Mouse (Mus musculus): Measurements from ENCODE around the gene Skida1. TPM values are rescaled to one million over a fixed set of nuclear protein-coding genes. Genes with fewer than 3 reads are reported as not detected.
A peak's percentile ranks its signal among the peaks of the same experiment; 100 is the strongest.

Skida1 gene
- polyA plus RNA-seq, 1 experiment from 2014 or later = 10.3 TPM

GRCm38 (mm10) chr2:18033166-18034108 is 15.4 kb downstream of the Skida1 start:
- no peak for ATAC-seq (replicated peaks; ENCODE audit: low FRiP score)
- Histone ChIP-seq H3K9me3 (replicated peaks) (no peaks in the 10 kb centered on the region), H3K27me3 (no peaks in the 10 kb centered on the region), H3K27ac (peak overlapping the region; percentile 83; the same call in 1 of the 2 replicates), H3K4me3 (replicated peaks) (no peak overlapping the region), H3K4me1 (peaks cover 55% of the 10 kb centered on the region), H3K4me2 (no peak overlapping the region), H3K36me3 (no peaks in the 10 kb centered on the region), H3K9ac (no peak overlapping the region)
- WGBS = 60% methylated on average over 10 of the region's 10 CpGs

DNA sequence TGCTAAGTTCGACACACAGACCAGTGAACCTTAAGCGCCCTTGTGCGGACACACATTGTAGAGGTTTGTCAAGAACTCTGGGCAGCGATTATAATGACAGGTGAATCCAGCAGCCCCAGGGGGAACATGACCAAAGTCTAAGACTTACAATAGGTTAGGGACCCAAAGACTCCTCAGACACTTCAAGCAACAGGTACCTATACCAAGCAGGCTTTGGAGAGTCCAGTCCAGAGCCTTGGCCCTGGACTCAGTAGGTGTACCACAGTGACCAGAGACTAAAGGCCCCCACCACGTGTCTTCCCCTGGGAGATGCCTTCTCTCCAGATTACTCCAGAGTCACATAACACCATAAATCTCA is 16.3 kb downstream of the Skida1 start:
- Histone ChIP-seq H3K4me3 (replicated peaks) (no peak overlapping the region), H3K9me3 (replicated peaks) (no peaks in the 10 kb centered on the region), H3K27ac (peak overlapping the region; percentile 83), H3K9ac (no peak overlapping the region), H3K36me3 (no peaks in the 10 kb centered on the region), H3K4me1 (peaks cover 52% of the 10 kb centered on the region), H3K4me2 (peak overlapping the region; percentile 70; the same call in 1 of the 2 replicates), H3K27me3 (no peaks in the 10 kb centered on the region)
- 52% methylated on average over 5 of the region's 5 CpGs for WGBS
- no peak for ATAC-seq (replicated peaks; ENCODE audit: low FRiP score)

DNA sequence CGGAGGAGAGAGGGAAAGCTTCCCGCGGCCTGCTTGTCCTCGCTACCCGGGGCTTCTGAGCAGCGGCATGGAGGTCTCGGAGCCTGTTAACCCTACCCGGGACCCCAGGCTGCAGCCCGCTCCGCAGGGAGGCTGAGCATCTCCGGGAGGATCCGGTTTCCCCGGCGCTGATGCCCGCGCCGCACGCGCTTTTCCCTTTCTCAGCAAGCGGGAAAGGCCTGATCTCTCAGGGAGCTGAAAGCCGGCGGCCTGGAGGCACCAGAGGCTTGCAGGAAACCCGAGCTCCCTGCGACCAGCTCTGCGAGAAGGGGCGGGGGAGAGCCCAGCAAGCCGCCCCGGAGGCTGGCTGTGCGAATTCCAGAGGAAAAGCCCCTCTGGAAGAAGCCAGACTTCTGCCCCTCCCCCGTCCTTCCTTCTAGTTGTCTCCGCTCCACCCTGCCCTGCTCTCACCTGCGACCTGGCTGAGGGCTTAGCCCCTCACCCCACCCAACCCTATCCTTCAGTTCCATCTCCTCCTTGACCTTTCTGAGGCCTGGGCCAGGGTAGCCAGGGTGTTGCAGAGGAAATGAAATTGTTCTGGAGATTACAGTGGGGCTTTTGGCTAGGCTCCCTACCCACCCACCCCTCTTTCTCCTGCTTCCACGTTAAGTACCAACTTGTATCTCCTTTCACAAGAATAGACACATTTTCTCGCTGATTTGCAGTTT is 16.9 kb downstream of the Skida1 start:
- peak overlapping the region; percentile 70 for H3K4me2 ChIP-seq
- H3K4me3 ChIP-seq (replicated peaks) = peak overlapping the region; percentile 37
- H3K36me3 ChIP-seq = no peaks in the 10 kb centered on the region
- 3% methylated on average over 32 of the region's 34 CpGs for WGBS
- H3K27ac ChIP-seq = peak overlapping the region; percentile 83
- H3K27me3 ChIP-seq = no peaks in the 10 kb centered on the region
- ATAC-seq (replicated peaks; ENCODE audit: low FRiP score) = peak; percentile 13
- no peaks in the 10 kb centered on the region for H3K9me3 ChIP-seq (replicated peaks)
- peaks cover 55% of the 10 kb centered on the region for H3K4me1 ChIP-seq
- peak overlapping the region; percentile 59 for H3K9ac ChIP-seq

- Histone ChIP-seq H3K36me3 (no peaks in the 10 kb centered on the region), H3K4me1 (peaks cover 61% of the 10 kb centered on the region), H3K27ac (peak overlapping the region; percentile 83), H3K9ac (peak overlapping the region; percentile 59), H3K4me3 (replicated peaks) (peak overlapping the region; percentile 37), H3K4me2 (peak overlapping the region; percentile 70), H3K27me3 (no peaks in the 10 kb centered on the region), H3K9me3 (replicated peaks) (no peaks in the 10 kb centered on the region)
- no peak for ATAC-seq (replicated peaks; ENCODE audit: low FRiP score)
- 6% methylated on average over 26 of the region's 26 CpGs for WGBS
These were observed 17.5 kb downstream of the Skida1 start for GRCm38 (mm10) chr2:18031271-18031821.

DNA sequence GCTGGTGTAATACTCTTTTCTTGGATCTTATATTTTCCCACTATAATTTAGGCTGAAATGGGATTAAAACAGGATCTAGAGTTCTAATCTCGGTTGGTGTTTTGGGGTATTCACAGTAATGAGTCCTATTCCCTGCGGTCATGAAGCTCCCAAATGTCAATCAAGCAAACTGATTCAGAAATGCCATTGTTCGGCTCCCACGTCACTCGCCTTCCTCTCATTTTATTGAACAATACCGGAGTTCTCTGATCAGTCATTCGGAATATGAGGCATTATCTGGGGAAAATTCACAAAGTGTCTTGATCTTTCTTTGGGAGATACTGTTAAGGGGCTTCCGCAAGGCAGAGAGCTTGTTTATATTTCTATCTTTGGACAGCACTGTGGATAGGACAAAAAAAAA is 18.3 kb downstream of the Skida1 start:
- H3K27ac ChIP-seq = no peak overlapping the region
- H3K4me2 ChIP-seq = peak overlapping the region; percentile 70
- H3K9me3 ChIP-seq (replicated peaks) = no peaks in the 10 kb centered on the region
- no peak overlapping the region for H3K9ac ChIP-seq
- no peak overlapping the region for H3K4me3 ChIP-seq (replicated peaks)
- H3K36me3 ChIP-seq = no peaks in the 10 kb centered on the region
- no peaks in the 10 kb centered on the region for H3K27me3 ChIP-seq
- H3K4me1 ChIP-seq = peaks cover 66% of the 10 kb centered on the region
- no peak for ATAC-seq (replicated peaks; ENCODE audit: low FRiP score)
- WGBS = 55% methylated on average over 8 of the region's 8 CpGs

DNA sequence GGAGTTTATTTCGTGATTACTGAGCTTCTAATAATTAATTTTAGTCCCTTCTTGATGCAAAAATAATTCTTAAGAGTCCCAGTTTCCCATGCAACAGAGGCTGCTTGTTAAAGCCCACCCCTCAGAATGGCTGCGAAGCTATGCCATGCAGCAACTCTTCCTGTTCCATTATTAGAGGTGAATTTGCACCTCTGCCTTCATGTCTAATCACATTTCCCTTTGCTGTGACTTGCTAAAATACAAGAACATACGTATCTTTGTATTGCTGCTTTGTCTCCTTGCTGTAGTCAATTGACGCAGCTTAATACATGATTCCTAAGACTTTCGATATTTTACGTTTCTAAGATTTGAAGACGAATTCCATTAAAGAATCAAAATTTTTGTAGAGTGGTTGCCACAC is 19.2 kb downstream of the Skida1 start:
- H3K27ac ChIP-seq = no peak overlapping the region
- WGBS = 89% methylated on average over 7 of the region's 7 CpGs
- no peak overlapping the region for H3K4me3 ChIP-seq (replicated peaks)
- no peaks in the 10 kb centered on the region for H3K36me3 ChIP-seq
- no peaks in the 10 kb centered on the region for H3K27me3 ChIP-seq
- no peak for ATAC-seq (replicated peaks; ENCODE audit: low FRiP score)
- H3K4me1 ChIP-seq = peaks cover 62% of the 10 kb centered on the region
- no peak overlapping the region for H3K9ac ChIP-seq
- H3K9me3 ChIP-seq (replicated peaks) = no peaks in the 10 kb centered on the region
- no peak overlapping the region for H3K4me2 ChIP-seq

DNA sequence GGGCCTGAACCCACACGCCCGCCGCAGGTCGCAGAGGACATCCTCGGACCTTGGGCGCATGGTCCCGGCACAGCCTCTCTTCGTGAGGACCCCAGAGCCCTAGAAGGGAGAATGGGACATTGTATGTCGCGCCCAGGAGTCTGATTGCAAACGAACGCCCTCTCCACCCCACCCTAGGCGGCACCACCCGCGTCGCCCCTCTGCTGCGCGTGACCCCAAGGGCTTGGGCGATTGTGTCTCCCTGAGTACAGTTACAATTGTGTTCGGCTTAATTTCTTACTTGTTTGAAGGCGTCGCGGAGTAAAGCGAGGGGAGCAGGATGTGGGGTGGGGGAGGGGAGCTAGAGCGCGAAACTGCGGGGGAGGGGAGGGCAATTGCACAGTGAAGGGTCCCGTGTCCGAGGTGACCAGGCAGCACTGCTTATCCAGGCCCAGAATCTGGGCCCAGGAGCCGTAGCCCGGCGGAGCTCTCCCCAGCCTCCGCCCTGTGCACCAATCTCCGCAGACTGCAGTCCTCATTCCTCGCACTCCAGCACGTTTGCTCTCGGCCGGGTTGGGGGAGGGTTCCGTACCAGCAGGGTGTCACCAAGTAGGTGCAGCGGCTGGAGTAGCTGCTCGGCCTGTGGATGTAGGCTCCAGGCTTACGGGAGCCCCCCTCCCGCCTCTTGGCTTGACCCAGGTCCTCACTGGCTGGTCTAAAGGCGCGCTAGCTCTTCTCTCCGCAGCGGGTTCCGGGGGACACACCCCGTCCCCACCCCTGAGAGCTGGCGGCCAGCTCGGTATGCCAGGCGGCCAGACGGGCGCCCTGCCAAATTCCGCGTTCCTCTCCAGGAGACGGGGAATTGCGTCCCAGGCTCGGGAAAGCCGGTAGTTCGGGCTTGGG is 20.5 kb downstream of the Skida1 start:
- Histone ChIP-seq H3K27me3 (no peaks in the 10 kb centered on the region), H3K4me3 (replicated peaks) (peak overlapping the region; percentile 67), H3K4me2 (peak overlapping the region; percentile 95), H3K27ac (peak overlapping the region; percentile 99), H3K4me1 (peaks cover 50% of the 10 kb centered on the region), H3K9ac (peak overlapping the region; percentile 82), H3K9me3 (replicated peaks) (no peaks in the 10 kb centered on the region), H3K36me3 (no peaks in the 10 kb centered on the region)
- WGBS = under 1% methylated on average over 61 of the region's 61 CpGs
- ATAC-seq (replicated peaks; ENCODE audit: low FRiP score) = peak; percentile 66

DNA sequence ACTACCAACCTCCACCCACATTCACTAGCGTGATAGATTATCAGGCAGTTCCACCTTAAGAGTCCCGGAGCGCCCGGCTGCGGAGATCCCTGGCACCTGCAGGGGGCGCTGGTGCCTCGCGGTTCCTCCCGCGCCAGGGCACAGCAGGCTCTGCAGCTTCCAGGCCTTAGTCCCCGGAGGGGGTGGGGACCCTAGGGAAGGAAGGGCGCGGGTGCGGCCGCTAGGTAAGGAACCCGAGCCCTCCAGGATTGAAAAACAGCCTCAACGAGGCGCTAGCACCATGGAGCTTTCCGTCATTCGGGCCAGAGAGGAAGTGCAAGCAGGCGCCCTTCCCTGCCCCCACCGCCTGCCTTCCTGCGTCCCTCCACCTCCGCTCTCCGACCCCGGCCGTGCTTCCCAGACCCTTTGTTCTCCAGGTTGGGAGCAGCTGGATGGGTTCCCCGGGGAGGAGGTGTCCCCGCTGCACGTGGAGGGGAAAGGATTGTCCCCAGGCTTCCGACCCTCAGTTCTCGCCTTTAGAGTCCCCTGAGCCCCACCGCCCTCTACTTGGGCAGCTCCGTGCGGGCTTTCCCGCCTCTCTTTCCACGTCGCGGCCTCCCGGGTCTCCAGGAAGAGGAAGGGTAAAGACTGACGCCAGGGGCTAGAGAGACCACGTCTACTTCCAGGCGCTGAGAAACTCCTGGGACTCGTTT is 21.3 kb downstream of the Skida1 start:
- Histone ChIP-seq H3K9ac (peak overlapping the region; percentile 82), H3K4me3 (replicated peaks) (peak overlapping the region; percentile 67), H3K27ac (peak overlapping the region; percentile 99), H3K9me3 (replicated peaks) (no peaks in the 10 kb centered on the region), H3K36me3 (no peaks in the 10 kb centered on the region), H3K27me3 (no peaks in the 10 kb centered on the region), H3K4me1 (peaks cover 42% of the 10 kb centered on the region), H3K4me2 (peak overlapping the region; percentile 95)
- WGBS = under 1% methylated on average over 40 of the region's 44 CpGs
- ATAC-seq (replicated peaks; ENCODE audit: low FRiP score) = peak; percentile 92

DNA sequence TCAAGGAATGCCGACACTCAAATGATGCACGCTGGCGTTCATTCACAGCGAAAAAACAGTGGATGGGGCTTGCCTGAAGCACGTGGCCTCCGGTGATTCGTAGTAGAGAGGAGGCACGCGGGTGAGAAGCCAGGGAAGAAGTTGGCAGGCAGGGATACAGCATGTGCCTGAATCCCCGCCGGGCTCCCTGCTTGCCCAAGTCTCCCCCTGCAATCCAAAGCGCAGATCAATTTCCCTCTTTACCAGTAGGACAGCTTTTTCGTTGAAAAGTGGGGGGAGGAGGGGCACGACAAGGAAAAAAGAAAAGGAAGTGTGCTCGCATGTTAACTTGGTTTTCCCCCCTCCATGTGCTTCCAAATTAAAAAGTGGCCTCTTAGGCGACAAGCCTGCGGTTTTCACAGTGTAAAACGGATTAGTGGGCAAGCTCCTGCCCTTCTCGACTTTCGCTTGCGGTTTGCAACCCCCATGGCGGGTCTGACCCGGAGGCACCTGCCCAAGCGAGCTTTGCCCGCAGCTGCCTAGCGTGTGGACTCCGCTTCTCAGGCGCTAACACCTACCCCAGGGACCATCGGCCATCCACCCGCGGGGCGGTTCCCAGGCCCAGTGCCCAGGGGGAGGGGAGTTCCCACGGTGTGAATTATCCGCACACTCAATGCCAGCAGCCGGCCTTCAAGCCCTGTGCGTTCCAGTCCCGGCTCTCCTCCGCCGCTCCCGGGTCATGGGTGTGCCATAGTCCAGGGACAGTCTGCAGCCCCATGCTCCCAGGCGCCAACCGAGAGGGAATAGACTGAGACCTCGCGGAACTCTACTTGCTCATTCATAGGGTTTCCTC is 22.5 kb downstream of the Skida1 start:
- Histone ChIP-seq H3K4me1 (peaks cover 30% of the 10 kb centered on the region), H3K9me3 (replicated peaks) (no peaks in the 10 kb centered on the region), H3K27me3 (no peaks in the 10 kb centered on the region), H3K36me3 (no peaks in the 10 kb centered on the region), H3K4me2 (peak overlapping the region; percentile 95), H3K9ac (peak overlapping the region; percentile 55), H3K4me3 (replicated peaks) (peak overlapping the region; percentile 67), H3K27ac (peak overlapping the region; percentile 99)
- peak; percentile 34 for ATAC-seq (replicated peaks; ENCODE audit: low FRiP score)
- WGBS = under 1% methylated on average over 44 of the region's 44 CpGs

DNA sequence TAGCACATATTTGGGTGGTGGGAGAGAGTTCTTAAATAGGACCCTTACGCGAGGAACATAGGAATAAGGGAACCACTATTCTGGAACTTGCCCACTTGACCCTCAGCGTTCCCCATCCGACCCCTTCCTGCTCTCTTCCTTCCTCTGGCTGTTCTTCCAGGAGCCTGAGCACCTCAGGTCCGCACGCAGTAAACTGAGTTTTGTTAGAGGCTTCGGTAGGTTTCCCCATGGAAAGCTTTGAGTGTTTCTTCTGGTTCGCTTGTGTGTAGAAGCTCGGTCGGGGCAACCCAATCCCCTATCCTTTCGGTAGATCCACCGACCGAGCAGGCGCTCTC is 23.1 kb downstream of the Skida1 start:
- ATAC-seq (replicated peaks; ENCODE audit: low FRiP score) = no peak
- H3K27ac ChIP-seq = peak overlapping the region; percentile 99
- H3K36me3 ChIP-seq = no peaks in the 10 kb centered on the region
- H3K4me3 ChIP-seq (replicated peaks) = peak overlapping the region; percentile 67
- peak overlapping the region; percentile 95 for H3K4me2 ChIP-seq
- peaks cover 25% of the 10 kb centered on the region for H3K4me1 ChIP-seq
- 3% methylated on average over 14 of the region's 14 CpGs for WGBS
- no peaks in the 10 kb centered on the region for H3K9me3 ChIP-seq (replicated peaks)
- H3K27me3 ChIP-seq = no peaks in the 10 kb centered on the region
- peak overlapping the region; percentile 55 for H3K9ac ChIP-seq
